8 mouse cellular contexts compared by ENCODE assay signal in genomic region chr3:116860333-116861222, GRCm38 (mm10). TPM values are rescaled to one million over a fixed set of nuclear protein-coding genes. Genes with fewer than 3 reads are reported as not detected.
DNase-seq lines count a peak whose midpoint lies in the region; ATAC-seq and TF ChIP-seq lines count a peak whose summit lies in the region.

No protein-coding gene starts in this region.

- no peaks in the 10 kb centered on the region for H3K9me3 ChIP-seq in lung, embryonic 16.5 days (ENCODE audit: control insufficient read depth, low read length)
- H3K9me3 ChIP-seq in embryonic facial prominence, embryonic 12.5 days: no peaks in the 10 kb centered on the region
- no peaks in the 10 kb centered on the region for H3K9me3 ChIP-seq in limb, embryonic 11.5 days (ENCODE audit: control insufficient read depth, low read length)
- no peaks in the 10 kb centered on the region for H3K9me3 ChIP-seq in neural tube, embryonic 15.5 days (replicated peaks)

- peak overlapping the region; percentile 52; the same call in 1 of the 2 replicates for H3K9ac ChIP-seq in lung, embryonic 16.5 days (ENCODE audit: low read length)
- H3K9ac ChIP-seq in embryonic facial prominence, embryonic 12.5 days: no peak overlapping the region
- H3K9ac ChIP-seq in limb, embryonic 11.5 days (ENCODE audit: low read length): no peak overlapping the region
- peak overlapping the region; percentile 52; the same call in 1 of the 2 replicates for H3K9ac ChIP-seq in neural tube, embryonic 15.5 days (replicated peaks)

- TF ChIP-seq CTCF in lung, adult 2 months (IDR thresholded peaks at IDR 0.05; ENCODE audit: insufficient read depth, low read length): no peak

- no peak for DNase-seq in lung, adult 2 months
- no peak for DNase-seq in limb, embryonic 11.5 days (ENCODE audit: low spot score)
- no peak for DNase-seq in frontal cortex, adult 2 months (ENCODE audit: extremely low spot score in 1 of 2, low spot score in 1 of 2)
- DNase-seq in adrenal gland, adult 8-10 months: no peak
- no peak for DNase-seq in left cerebral cortex, postnatal 25 days (ENCODE audit: low spot score in 2 of 2)

- TF ChIP-seq POLR2A in lung, adult 2 months (IDR thresholded peaks at IDR 0.05; ENCODE audit: borderline replicate concordance, extremely low read depth, low read depth, low read length): no peak

- peak overlapping the region; percentile 67 for H3K4me2 ChIP-seq in lung, embryonic 16.5 days (ENCODE audit: low read depth, low read length)
- peak overlapping the region; percentile 78 for H3K4me2 ChIP-seq in embryonic facial prominence, embryonic 12.5 days (replicated peaks)
- peak overlapping the region; percentile 83; the same call in 1 of the 2 replicates for H3K4me2 ChIP-seq in limb, embryonic 11.5 days (ENCODE audit: low read depth, severe bottlenecking)
- H3K4me2 ChIP-seq in neural tube, embryonic 15.5 days: peak overlapping the region; percentile 93

- ATAC-seq in lung, embryonic 16.5 days (ENCODE audit: low read depth): no peak
- ATAC-seq in embryonic facial prominence, embryonic 12.5 days (ENCODE audit: insufficient number of reproducible peaks, insufficient read depth, low FRiP score, low TSS enrichment): 0 out of 2 replicates have a peak, but pooled peaks have one; percentile 11
- ATAC-seq in limb, embryonic 11.5 days (ENCODE audit: insufficient number of reproducible peaks, low FRiP score, low TSS enrichment, low read depth): 0 out of 2 replicates have a peak, but pooled peaks have one; percentile 3
- peak; percentile 77; the same call in 1 of the 2 replicates for ATAC-seq in neural tube, embryonic 15.5 days (ENCODE audit: low FRiP score)

- H3K27me3 ChIP-seq in lung, embryonic 16.5 days (ENCODE audit: control insufficient read depth, insufficient read depth, low read depth, low read length): peaks cover 2% of the 10 kb centered on the region; the same call in 1 of the 2 replicates
- no peaks in the 10 kb centered on the region for H3K27me3 ChIP-seq in embryonic facial prominence, embryonic 12.5 days
- H3K27me3 ChIP-seq in limb, embryonic 11.5 days (ENCODE audit: control insufficient read depth, insufficient read depth, low read length): no peaks in the 10 kb centered on the region
- H3K27me3 ChIP-seq in neural tube, embryonic 15.5 days (replicated peaks): no peaks in the 10 kb centered on the region

- WGBS in lung, embryonic 16.5 days: 52% methylated on average over 19 of the region's 19 CpGs
- 52% methylated on average over 19 of the region's 19 CpGs for WGBS in lung, adult 2 months
- 68% methylated on average over 19 of the region's 19 CpGs for WGBS in embryonic facial prominence, embryonic 12.5 days
- WGBS in limb, embryonic 11.5 days: 73% methylated on average over 19 of the region's 19 CpGs
- 73% methylated on average over 19 of the region's 19 CpGs for WGBS in neural tube, embryonic 15.5 days

- H3K4me3 ChIP-seq in lung, embryonic 16.5 days (ENCODE audit: low read length): peak overlapping the region; percentile 49
- H3K4me3 ChIP-seq in lung, adult 2 months (replicated peaks; ENCODE audit: extremely low read depth, low read depth, low read length): no peak overlapping the region
- H3K4me3 ChIP-seq in embryonic facial prominence, embryonic 12.5 days: peak overlapping the region; percentile 49
- 0 out of 2 replicates have a peak overlapping the region, but pooled peaks have one; percentile 40 for H3K4me3 ChIP-seq in limb, embryonic 11.5 days (ENCODE audit: low read depth, low read length)
- peak overlapping the region; percentile 58 for H3K4me3 ChIP-seq in neural tube, embryonic 15.5 days (replicated peaks)

- H3K4me1 ChIP-seq in lung, embryonic 16.5 days (replicated peaks; ENCODE audit: control insufficient read depth, insufficient read depth, low read length): peaks cover 5% of the 10 kb centered on the region
- no peaks in the 10 kb centered on the region for H3K4me1 ChIP-seq in lung, adult 2 months (ENCODE audit: control insufficient read depth, insufficient read depth, low read length)
- H3K4me1 ChIP-seq in embryonic facial prominence, embryonic 12.5 days: no peaks in the 10 kb centered on the region
- H3K4me1 ChIP-seq in limb, embryonic 11.5 days (ENCODE audit: control insufficient read depth, insufficient read depth, low read length): no peaks in the 10 kb centered on the region
- H3K4me1 ChIP-seq in neural tube, embryonic 15.5 days: peaks cover 5% of the 10 kb centered on the region

- H3K36me3 ChIP-seq in lung, embryonic 16.5 days (ENCODE audit: control insufficient read depth, insufficient read depth, low read length): no peaks in the 10 kb centered on the region
- no peaks in the 10 kb centered on the region for H3K36me3 ChIP-seq in embryonic facial prominence, embryonic 12.5 days
- H3K36me3 ChIP-seq in limb, embryonic 11.5 days (ENCODE audit: control insufficient read depth, insufficient read depth, low read length): no peaks in the 10 kb centered on the region
- no peaks in the 10 kb centered on the region for H3K36me3 ChIP-seq in neural tube, embryonic 15.5 days

- intact Hi-C loops in left cerebral cortex, postnatal 25 days (cut with DNase I): no loop called here

- H3K27ac ChIP-seq in lung, embryonic 16.5 days (ENCODE audit: low read length): peak overlapping the region; percentile 34
- H3K27ac ChIP-seq in embryonic facial prominence, embryonic 12.5 days: no peak overlapping the region
- H3K27ac ChIP-seq in limb, embryonic 11.5 days (replicated peaks; ENCODE audit: low read depth, low read length): no peak overlapping the region
- peak overlapping the region; percentile 43; the same call in 1 of the 2 replicates for H3K27ac ChIP-seq in neural tube, embryonic 15.5 days (replicated peaks)

RNA-seq across cellular contexts. Expression of gene Frrs1, which starts 1.3 kb away (rescaled TPM):
- polyA plus RNA-seq in lung, embryonic 16.5 days (2015; fragmentation: Nextera tagmentation; extraction: Ambion mirVana): 7.2 and 7.5 TPM in 2 replicates
- 12.3 and 23.4 TPM in 2 replicates for polyA plus RNA-seq in lung, adult 2 months (2012; rRNA removed)
- 11.1 and 11.7 TPM in 2 replicates for polyA plus RNA-seq in embryonic facial prominence, embryonic 12.5 days (2016; fragmentation: Nextera tagmentation; extraction: Ambion mirVana)
- 10.7 and 14.5 TPM in 2 replicates for polyA plus RNA-seq in limb, embryonic 11.5 days (2014; fragmentation: Nextera tagmentation; extraction: Ambion mirVana)
- 5.3 and 10.1 TPM in 2 replicates for polyA plus RNA-seq in neural tube, embryonic 15.5 days (2015; fragmentation: Nextera tagmentation; extraction: Ambion mirVana)
- 1.2 and 1.7 TPM in 2 replicates for polyA plus RNA-seq in frontal cortex, adult 2 months (2012; rRNA removed)
- 10 to 100 TPM in 2 of 4 experiments, 1 to 10 TPM in 2; 6.2 to 25.3 (median 16.2) TPM for total RNA-seq in adrenal gland, adult 8-10 months (2022)
- 1 to 10 TPM in 1 of 2 experiments, under 1 TPM in 1; 0.78 to 1.8 TPM for total RNA-seq in left cerebral cortex, postnatal 25 days (2021)

RNA-seq across cellular contexts. Expression of gene Agl, which starts 52.6 kb away (rescaled TPM):
- 17.6 and 18.3 TPM in 2 replicates for polyA plus RNA-seq in lung, embryonic 16.5 days (2015; fragmentation: Nextera tagmentation; extraction: Ambion mirVana)
- polyA plus RNA-seq in lung, adult 2 months (2012; rRNA removed): 4.2 and 9.2 TPM in 2 replicates
- polyA plus RNA-seq in embryonic facial prominence, embryonic 12.5 days (2016; fragmentation: Nextera tagmentation; extraction: Ambion mirVana): 17.2 and 19.3 TPM in 2 replicates
- 10.2 and 10.4 TPM in 2 replicates for polyA plus RNA-seq in limb, embryonic 11.5 days (2014; fragmentation: Nextera tagmentation; extraction: Ambion mirVana)
- 17.0 TPM in 2 replicates for polyA plus RNA-seq in neural tube, embryonic 15.5 days (2015; fragmentation: Nextera tagmentation; extraction: Ambion mirVana)
- polyA plus RNA-seq in frontal cortex, adult 2 months (2012; rRNA removed): 14.2 and 14.4 TPM in 2 replicates
- total RNA-seq in adrenal gland, adult 8-10 months (2022): 10 to 100 TPM; 49.9 to 75.6 (median 62.3) TPM
- total RNA-seq in left cerebral cortex, postnatal 25 days (2021): 10 to 100 TPM; 23.7 to 24.6 TPM

Comparison
In these comparisons a context has a peak if more than half of its experiments do, and no peak if none do; other contexts are left out.
1. H3K27ac ChIP-seq: peak in lung, embryonic 16.5 days (single experiment) and neural tube, embryonic 15.5 days (single experiment); none in embryonic facial prominence, embryonic 12.5 days (single experiment) and limb, embryonic 11.5 days (single experiment).
2. H3K9ac ChIP-seq: peak in lung, embryonic 16.5 days (single experiment) and neural tube, embryonic 15.5 days (single experiment); none in embryonic facial prominence, embryonic 12.5 days (single experiment) and limb, embryonic 11.5 days (single experiment).
3. Peak in every context shown above with its lines, with median percentiles within 50 percentile points of each other: H3K4me2 ChIP-seq.